Mouse (Mus musculus) heart, adult 2 months (tissue): Measurements from ENCODE around the gene Sp8.

Experiments used
- CTCF ChIP-seq: fragments of 200-600 bp; IDR thresholded peaks from 2 replicates; pipeline ENCODE4 v1.8.1; 2022; ENCODE audit warnings: antibody characterized with exemption, mild to moderate bottlenecking, moderate library complexity
- EP300 ChIP-seq: fragments of 200-500 bp; IDR thresholded peaks from 2 replicates; pipeline ENCODE4 v1.6.1; 2011; ENCODE audit warnings: low read depth, low read length, control low read depth; ENCODE audit not compliant: insufficient read depth
- POLR2A ChIP-seq: fragments of 200-500 bp; IDR thresholded peaks from 2 replicates; pipeline ENCODE4 v1.6.1; 2011; ENCODE audit warnings: mild to moderate bottlenecking, low read depth, low read length, control low read depth; ENCODE audit not compliant: insufficient read depth

GRCm38 (mm10) chr12:118853331-118853730 is 7.2 kb downstream of the Sp8 start:
- TF ChIP-seq POLR2A = no peak
- TF ChIP-seq EP300 = no peak
- TF ChIP-seq CTCF = no peak
